Mouse (Mus musculus) adrenal gland, postnatal 25 days (tissue): Measurements from ENCODE around the gene Fnd3c2. TPM values are rescaled to one million over a fixed set of nuclear protein-coding genes. Genes with fewer than 3 reads are reported as not detected.
"Not testable (repeated sequence)": the region's sequence is repeated elsewhere in the genome, so short reads cannot be mapped to it uniquely, and the experiment has no call there.

Experiments
- DNase-seq: peaks from one replicate; pipeline ENCODE4 v3.0.0; 2021; ENCODE audit warnings: mixed read lengths
- long read RNA-seq: library from polyadenylated mRNA; stranded (forward); transcript quantifications from one replicate; pipeline ENCODE4 v2.0.0, GENCODE M21; 2021
- total RNA-seq: library from RNA; stranded (reverse); gene quantifications from 2 replicates; pipeline ENCODE4 v1.2.3, GENCODE M21; 2021

The Fnd3c2 gene
- total RNA-seq, result not detected in 2 replicates
- long read RNA-seq, result 0 reads

- no peak for DNase-seq
These were observed at the start of gene Fnd3c2 for GRCm38 (mm10) chrX:106255276-106255675. Gene Fnd3c2 (minus strand): TSS chrX:106255376.

DNA sequence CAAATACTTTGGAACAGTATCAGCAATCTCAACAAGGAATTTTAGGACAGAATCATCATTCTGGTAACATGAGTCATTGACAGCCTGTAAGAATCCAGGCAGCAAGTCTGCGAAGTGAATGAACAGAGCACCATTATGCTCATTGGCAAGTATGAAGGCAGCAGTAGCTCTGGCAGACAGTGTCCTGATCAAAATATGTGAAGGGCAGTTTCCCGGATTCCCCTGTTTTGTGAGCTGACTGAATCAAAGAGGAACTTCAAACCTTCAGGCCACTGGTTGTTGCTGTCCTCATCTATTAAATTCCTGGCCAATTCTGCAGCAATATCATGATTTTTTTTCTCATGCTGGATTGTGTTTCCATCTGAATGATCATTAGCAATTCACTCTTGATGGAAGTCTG is 29.3 kb upstream of the Fnd3c2 start:
- DNase-seq, result no peak

DNA sequence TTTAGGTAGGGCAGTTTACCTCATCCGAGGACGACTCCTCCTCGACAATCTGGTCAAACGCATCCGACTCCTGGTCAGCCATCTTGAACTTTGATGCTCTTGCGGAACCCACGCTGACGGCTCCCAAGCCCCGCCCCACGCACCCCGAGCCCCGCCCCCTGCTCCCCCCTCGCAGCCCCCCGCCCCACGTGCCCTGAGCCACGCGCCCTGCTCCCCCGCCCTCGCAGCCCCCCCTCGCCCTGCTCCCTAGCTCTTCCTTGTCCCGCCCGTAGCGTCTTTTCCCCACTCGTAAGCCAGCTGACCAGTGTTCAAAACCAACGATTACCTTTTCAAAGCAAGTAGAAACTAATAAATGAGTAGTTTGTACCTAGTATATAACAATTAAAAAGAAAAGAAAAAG is 34.1 kb downstream of the Fnd3c2 start, which contains the start of gene Taf9b:
TSS of gene Taf9b (minus strand) at position 101 of the 400 bp plus-strand sequence.
- no peak for DNase-seq

DNA sequence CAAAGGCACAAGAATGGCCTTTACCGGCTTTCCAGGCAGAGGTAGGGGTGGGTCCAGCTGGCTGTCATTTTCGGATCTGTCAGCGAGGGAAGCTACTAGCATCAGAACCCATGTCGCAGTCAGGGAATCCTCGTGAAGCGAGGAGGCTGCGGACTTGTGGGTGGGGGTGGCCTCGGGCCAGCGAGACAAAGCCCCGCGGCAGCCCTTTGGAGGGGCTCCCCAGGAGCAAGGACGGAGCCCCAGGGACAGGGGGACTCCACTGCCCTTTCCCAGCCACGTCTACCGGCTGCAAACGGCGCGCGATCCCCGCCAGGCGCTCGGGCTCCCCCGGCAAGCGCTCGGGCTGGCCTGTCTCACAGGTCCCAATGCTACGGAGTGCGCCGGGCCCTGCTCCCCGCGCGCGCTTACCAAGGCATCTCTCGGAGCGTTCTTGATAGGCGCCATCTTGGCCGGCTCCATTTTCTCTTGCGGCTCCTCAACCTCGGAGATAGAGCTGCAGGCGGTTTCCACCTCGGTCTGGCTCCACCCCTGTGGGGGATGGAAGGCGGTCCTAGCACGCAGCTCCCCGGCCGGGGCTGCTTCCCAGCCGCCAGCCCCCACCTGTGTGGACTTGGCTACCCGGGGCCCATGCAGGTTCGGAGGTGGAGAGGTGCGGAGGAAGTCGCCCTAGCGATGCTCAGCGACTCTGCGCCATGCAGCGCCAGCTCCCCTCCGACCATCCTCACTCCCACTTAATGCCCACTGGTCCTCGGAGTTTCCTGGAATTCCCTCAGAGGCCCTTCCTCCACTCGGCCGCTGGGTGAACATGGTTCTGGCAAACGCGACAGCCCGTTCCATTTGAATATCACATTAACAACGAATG is 35.8 kb downstream of the Fnd3c2 start:
- DNase-seq, result peak; percentile 70

- DNase-seq, result no peak
These were observed 46.1 kb downstream of the Fnd3c2 start for GRCm38 (mm10) chrX:106209100-106209499.

GRCm38 (mm10) chrX:106198904-106199303 is 56.3 kb downstream of the Fnd3c2 start:
- no peak for DNase-seq

DNA sequence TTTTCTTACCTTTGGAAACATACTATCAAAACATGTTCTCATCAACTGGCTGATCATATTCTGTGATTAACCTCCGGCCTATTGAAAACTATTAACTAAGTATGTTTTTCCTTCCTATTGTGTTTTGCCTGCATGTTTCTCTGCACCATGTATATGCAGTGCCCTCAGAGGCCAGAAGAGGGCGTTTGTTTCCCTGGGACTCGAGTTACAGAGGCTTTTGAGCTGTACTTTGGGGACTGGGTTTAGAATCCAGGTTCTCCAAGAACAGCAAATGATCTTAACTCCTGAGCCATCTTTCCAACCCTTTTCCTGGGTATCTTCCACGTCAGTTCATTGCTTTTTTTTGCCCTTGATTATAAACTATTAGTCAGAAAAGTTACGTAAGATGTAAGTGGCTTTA is 57.9 kb downstream of the Fnd3c2 start:
- DNase-seq, result no peak

DNA sequence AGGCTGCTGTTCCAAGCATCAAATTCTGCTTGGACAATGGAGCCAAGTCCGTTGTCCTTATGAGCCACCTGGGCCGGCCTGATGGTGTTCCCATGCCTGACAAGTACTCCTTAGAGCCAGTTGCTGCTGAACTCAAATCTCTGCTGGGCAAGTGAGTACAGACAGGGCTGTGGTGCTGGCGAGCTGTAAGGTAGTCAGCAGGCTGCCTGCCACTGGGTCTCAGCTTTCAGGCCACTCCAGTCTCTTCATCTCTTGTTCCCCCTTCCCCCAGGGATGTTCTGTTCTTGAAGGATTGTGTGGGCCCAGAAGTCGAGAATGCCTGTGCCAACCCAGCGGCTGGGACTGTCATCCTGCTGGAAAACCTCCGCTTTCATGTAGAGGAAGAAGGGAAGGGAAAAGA is 60.8 kb downstream of the Fnd3c2 start:
- DNase-seq, result not testable (repeated sequence)

- no peak for DNase-seq
These were observed 65.1 kb downstream of the Fnd3c2 start for GRCm38 (mm10) chrX:106190091-106190490.

- no peak for DNase-seq
These were observed 65.8 kb downstream of the Fnd3c2 start for GRCm38 (mm10) chrX:106189356-106189755.

GRCm38 (mm10) chrX:106187737-106188136 is 67.4 kb downstream of the Fnd3c2 start:
- peak; percentile 15 for DNase-seq

- peak; percentile 87 for DNase-seq
These were observed 68.2 kb downstream of the Fnd3c2 start, which contains the start of gene Pgk1 for GRCm38 (mm10) chrX:106186713-106187649. Gene Pgk1 (plus strand): TSS chrX:106187100.

DNA sequence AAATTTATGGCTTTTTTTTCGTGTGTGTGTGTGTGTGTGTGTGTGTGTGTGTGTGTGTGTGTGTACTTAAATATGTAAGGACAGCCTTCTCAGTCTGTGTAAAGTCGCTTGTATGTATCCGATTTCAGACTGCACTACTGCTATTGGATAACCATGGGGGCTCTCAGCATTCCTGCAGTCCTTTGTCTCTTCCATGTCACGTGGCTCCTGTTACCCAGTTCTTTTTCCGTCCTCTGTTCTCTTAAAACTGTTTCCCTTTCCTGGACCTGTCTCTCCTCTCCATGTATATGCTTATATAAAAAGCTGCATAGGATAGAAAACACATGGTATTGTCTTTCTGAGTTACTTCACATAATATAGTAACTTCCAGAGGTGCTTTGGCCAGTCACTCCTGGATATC is 69.5 kb downstream of the Fnd3c2 start:
- no peak for DNase-seq

Other genes with a start within 250 kb of the Fnd3c2 start
- gene Magt1, start 243.5 kb downstream of the Fnd3c2 start, total RNA-seq, result 43.5 and 50.5 TPM in 2 replicates
- 355 and 360 TPM in 2 replicates for gene Cox7b, start 239.7 kb downstream of the Fnd3c2 start, total RNA-seq
- gene Atp7a, start 228.1 kb downstream of the Fnd3c2 start, total RNA-seq, result 43.6 and 44.9 TPM in 2 replicates
- 1.1 and 1.3 TPM in 2 replicates for gene Tlr13, start 112.2 kb downstream of the Fnd3c2 start, total RNA-seq
- 218 and 234 TPM in 2 replicates for gene Pgk1, start 68.3 kb downstream of the Fnd3c2 start, total RNA-seq
- 16.4 and 16.8 TPM in 2 replicates for gene Taf9b, start 34.2 kb downstream of the Fnd3c2 start, total RNA-seq
- gene Fndc3c1, start 230.0 kb upstream of the Fnd3c2 start, total RNA-seq, result not detected in 2 replicates